Mouse (Mus musculus): ENCODE results near the gene Pacrg. TPM values are rescaled to one million over a fixed set of nuclear protein-coding genes. Genes with fewer than 3 reads are reported as not detected.

Gene Pacrg
- polyA plus RNA-seq, 2 experiments from 2014 or later, result not detected

DNA sequence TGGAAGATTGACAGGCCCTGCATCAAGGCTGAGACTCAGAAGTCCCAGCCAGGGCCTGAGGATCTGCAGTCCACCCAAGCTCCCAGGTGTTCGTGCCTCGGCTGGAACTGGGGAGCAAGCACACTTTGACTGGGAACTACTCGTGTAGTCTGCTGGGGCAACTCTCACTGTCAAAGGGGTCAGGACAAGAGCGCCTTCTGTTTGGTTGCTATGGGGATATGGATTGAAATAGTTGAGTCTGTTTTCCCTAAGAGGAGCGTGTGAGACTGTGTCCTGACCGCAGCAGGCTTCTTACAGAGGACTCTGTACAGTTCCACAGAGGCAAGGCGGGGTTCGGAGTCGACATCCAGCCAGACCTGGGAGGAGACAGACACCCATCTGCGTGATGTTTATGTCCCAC lies 440.4 kb downstream of the Pacrg start:
- ATAC-seq, result no peak

DNA sequence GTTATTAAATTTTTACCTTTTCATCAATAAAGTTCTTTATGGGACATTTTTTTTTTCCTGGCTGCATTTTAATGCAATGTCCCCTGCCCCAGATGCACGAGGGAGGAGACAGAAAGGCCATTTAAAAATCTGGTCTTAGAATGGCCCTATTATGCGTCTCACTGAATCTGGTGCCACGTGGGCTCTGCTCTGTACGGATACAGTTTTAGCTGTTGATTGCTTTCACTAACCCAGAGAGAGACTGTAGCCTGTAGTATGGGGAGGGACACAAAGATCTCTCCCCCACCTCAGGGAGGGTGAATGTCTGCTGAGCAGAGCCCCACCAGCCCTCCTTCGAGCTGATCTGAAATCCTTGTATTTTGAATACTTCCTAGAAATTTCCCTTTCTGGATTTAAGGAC lies 441.2 kb downstream of the Pacrg start:
- ATAC-seq, result no peak

DNA sequence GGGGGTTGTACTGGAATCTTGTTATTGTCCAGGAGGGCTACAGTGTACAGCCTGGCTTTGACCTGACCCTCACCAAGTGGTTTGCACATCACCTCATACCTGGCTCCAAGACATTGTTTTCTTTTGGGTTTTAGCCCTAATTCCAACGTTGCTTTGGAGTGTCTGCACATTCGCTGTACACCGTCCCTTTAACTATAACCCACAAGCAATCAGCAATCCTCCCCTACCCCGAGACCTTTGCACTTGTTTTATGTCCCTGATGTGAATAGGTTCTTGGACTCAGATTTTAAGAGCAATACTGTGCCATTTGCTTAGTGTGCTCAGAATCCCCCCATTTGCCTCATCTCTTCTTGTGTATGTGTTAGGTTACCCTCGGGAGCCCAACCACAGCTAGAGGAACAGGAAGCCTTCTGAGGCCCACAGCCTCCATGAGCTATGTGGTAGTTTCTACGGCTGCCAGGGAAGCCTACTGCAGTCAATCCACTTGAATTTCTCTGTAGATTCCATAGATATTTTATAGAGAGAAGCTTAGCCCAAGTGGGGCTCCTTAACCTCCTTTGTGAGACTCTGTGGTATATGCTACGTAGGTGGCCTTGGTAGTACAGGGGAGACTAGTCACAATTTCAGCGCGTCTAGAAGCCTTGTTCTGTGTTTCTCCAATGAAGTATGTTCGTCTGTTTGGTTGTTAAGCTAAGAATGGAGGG lies 442.0 kb downstream of the Pacrg start:
- ATAC-seq, result no peak

DNA sequence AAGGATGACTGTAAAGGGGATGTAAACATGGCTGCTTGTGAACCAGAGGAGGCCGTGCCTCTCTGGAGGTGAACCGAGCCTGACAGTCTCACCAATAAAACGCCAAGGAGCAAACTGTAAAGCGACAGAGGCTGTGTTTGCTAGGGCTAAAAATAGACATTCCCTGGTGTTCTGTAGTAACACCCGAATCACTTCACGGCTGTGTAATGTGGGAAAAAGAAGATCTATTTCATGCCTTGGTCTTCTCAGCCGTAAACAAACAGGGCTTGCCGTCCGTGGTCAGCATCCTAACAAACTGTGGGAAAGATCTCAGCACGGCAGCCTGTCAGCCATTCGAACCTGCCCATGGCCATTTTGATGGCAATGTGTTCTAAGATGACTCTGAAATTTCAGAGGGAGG lies 442.8 kb downstream of the Pacrg start:
- no peak for ATAC-seq

DNA sequence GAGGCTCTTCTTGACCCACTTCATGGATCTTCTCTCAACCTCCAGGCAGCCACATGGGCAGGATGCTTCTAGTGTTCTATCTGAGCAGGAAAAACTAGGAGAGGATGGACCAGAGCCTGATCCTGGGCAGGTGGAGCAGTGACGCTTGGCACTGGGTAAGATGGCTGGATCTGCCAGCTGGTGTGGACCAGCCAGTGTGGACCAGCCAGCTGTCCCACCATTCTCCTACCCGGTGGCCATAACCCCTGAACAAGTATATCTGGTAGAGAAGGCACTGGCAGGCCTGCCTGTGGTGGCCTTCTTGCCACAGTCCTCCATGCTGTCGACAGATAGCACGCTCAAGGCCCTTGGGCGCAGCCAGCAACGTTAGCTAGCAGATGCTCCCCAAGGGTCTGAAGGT lies 443.2 kb downstream of the Pacrg start:
- no peak for ATAC-seq

DNA sequence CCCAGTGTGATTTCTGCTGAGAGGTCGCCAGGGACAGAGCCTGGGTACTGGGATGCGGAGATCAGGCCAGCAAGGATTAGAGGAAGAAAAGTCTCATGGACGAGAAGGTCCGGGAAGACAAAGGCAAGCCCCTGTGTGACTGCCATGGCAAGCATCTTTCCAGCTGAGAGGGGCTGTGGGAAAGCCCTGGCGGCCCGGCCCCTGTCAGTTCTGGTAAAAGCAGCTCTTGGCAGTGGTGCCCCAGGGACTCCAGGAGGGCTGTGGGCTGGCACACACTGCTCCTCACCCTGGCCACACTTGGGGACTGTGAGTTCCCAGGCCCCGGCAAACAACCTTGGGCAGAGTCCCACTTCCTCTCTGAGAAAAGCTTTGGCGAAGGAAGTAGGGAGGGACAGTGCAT lies 445.3 kb downstream of the Pacrg start:
- no peak for ATAC-seq

DNA sequence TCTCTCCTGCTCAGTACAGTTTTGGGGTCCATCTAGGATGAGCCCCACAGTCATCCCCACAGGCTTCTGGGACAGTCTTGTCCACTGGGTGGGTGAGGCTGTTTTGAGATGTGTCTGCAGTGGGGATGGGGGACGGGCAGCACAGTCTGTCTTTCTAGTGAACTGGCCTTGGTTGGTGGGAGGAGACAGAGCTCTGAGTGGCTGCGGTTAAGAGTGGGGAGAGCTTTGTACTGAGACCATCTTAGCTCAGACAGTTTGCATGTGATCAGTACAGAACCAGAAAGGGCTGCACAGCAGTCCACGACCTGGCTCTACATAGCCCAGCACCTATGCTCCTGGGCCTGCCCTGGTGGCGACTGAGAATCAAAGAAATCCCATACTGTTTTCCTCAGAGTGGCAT lies 446.3 kb downstream of the Pacrg start:
- ATAC-seq, result no peak

DNA sequence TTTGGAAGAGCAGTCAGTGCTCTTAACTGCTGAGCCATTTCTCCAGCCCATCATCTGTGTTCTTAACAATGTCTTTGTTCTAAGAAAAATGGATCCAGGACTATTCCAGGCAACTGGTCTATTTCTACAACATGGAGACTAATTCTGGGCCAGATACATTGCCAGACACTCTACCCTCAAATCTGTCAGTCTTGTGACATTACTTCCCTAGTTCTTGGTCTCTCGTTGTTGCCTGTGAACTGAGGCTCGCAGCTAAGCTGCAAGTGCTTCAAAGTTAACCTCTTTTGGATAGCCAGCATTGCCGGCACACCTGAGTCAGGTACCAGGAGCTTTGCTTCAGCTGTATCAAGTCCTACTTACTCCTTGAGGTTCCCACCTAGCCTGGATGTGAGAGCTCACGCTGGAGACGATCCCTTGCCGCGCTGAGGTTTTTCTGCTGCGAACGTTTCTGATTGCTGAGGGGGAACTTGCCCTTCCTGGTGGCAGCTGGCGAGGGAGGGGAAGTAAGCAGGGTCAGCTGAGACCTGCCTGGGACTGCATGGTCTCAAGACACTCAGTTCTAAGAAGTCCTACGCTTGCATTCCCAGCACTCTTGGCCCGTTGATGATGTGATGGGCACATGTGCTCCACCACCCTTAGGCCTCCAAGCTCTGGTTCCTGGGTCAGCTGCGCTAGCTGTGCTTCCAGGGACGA lies 447.6 kb downstream of the Pacrg start:
- no peak for ATAC-seq

DNA sequence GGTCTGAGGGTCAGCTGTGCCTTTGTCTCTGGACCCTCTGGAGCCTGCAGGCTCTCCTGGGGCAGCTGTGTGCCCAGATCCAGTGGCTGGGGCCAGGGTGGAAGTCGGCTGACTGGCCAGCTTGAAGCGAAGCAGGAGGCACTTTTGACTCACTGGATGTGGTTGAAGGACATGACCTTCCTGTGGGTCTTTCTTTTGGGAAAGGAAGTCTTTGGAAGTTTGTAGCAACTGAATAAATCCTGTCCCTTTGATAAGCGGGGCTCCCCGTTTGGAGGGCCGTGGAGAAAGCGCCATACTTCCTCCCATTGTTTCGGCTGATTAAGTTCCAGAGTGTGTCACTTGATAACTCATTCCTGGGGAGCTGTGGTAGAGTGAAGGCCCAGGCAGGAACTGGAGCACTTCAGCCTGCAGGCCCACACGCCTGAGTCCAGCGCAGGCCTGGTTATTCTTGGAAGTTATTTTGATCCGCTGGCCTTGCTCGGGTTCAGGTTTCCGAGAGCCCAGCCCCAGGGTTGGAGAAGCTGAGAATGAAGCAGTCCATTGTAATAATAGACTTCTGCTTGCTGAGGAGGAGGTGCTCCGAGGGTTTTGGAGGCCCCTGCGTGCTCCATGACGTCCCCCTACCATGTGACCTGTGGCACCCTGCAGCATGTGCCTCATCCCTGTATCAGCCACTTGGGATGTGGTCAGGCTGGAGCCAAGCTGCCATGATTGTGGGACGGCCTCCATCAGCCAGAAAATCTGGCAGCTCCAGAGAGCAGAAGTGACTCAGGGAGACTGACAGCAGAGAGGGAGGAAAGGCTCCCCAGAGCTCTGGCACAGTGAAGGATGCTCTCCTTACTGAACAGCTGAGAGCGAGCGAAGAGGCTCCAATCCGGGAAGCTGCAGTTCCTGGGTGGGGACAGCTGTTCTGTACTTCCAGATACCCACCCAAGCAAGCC lies 449.6 kb downstream of the Pacrg start:
- no peak for ATAC-seq

DNA sequence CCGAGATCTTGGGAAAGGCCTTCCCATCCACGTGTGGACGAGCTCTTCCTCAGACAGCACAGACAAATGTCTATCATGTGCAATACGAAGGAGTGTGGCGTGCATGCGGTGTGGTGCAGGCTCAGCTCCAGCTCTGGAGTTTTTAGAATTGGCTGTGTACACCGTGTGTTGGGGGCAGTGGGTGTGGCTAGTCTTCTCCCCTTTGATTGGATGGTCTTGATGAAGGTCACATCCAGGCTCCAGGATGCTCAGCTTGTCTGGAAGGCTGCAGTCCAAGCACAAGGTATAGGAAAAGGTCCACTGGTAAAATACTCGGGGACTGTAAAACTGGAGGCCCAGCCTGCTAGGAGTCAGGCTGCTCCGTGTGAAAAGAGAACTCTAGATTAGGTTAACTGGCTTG lies 450.4 kb downstream of the Pacrg start:
- no peak for ATAC-seq

DNA sequence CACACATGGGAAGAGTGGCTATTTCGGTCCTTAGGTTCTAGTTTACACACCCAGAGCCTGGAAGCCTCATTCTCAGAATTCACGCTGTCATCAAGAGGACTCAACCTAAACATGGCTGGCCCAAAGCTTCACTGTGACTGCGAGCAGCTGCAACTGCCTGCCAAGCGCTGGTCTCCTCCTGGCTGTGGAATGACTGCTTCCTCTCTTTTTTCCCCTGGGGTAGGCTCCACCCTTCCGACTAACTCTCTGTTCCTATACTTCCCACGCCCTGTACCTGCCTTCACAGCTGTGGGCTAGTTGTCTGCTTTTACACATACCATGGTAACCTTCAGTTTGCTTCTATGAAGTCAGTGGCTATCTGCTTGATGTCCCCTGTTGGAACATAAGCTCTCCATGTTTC lies 453.6 kb downstream of the Pacrg start:
- no peak for ATAC-seq

DNA sequence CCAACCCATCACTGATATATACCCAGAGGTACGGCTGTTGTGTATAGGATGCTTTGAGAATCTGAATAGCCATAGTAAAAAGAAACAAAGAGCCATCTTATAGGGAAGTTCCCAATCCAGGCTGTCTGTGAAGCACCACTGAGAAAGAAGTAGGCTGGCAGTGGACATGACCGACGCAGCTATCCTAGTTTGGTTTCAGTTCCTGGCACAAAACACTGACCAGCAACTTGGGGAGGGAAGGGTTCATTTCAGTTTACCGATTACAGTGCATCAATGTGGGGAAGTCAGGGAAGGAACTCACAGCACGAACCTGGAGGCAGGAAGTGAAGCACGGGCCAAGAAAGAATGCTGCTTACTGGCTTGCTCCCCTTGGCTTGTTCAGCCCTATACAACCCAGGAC lies 456.7 kb downstream of the Pacrg start:
- ATAC-seq, result no peak

DNA sequence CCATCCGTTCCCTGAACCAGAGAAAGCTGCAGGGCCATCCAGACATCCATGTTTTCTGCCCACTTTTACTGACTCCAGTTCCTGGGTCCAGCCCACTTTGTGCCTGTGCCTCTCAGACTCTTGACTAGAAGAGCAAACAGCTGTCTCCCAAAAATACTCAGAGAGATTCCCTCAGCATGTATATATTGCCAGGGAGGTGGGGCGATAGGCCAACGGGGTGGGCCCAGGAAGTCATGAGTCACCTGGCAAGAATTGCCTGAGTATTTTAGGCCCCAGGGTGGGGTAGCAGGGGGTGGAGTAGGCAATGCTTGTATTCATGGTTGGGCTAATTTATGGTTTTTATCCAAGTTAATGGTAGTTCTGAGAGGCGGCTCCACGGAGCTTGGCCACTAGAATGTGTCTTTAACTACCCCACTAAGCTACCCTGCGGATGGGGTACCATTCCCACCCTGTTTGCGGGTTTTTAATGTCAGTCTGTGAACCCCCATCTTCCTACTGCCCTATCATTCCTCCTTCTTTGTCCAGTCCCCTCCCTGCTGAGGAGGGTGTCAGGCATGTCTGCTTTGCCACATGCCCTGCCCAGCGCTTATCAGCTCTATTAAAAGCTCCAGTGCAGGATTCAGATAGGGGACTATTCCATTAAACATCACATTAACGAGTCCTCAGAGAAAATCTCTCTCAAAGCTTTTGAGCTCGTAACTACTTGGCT lies 461.5 kb downstream of the Pacrg start:
- ATAC-seq, result no peak

DNA sequence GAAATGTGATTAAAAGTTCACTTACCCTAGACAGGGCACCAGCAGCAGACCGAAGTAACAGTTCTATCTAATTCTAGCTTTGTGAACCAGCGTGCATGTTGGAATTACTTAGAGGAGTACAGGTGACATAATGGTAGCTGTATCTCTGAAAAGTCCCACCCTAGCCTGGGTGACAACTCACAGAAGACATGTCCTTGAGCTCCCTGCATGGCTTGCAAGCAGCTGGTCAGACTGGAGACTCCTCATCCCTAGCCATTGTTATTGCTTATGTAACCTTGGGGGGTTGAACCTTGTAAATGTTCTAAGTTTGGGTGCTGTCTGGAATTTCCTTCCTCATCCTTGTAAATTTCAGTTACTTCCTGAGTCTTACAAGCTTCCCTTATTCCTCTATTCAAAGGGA lies 462.5 kb downstream of the Pacrg start:
- ATAC-seq, result no peak

DNA sequence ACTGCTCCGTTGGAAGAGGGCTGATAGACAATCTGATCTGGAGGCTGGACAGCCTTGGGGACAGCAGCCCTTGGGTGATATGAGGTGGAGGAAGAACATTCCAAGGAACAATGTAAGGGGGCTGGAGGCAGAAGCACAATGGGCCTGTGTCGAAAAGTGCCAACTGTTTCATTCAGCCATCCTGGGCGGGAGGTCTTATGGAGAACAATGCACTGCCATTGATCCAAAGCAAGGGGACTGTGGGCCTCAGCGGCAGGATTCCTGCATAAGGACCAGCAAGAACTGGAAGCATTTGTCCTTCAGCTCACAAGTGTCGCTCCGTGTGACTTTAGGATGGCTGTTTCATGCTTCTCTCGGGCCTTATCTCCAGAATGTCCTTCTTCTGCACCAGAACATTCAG lies 465.8 kb downstream of the Pacrg start:
- no peak for ATAC-seq

DNA sequence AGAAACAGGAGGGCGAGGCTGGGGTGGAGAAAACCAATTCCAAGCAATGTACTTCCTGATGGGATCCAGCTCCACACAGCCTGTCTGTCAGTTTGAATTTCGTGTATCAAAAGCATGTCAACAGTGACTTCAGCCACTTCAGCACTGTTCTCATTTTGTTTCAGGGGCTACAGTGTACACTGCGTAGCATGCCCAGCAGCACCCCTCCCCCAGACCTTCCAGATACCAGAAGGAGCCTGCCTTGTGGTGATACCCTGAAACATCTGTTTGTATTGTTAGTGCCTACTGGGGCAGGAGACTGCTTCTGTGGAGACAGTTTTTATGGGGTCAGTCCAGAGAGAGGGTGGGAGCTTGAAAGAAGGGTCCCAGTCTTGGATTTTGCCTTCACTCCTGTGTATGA lies 466.4 kb downstream of the Pacrg start:
- no peak for ATAC-seq

DNA sequence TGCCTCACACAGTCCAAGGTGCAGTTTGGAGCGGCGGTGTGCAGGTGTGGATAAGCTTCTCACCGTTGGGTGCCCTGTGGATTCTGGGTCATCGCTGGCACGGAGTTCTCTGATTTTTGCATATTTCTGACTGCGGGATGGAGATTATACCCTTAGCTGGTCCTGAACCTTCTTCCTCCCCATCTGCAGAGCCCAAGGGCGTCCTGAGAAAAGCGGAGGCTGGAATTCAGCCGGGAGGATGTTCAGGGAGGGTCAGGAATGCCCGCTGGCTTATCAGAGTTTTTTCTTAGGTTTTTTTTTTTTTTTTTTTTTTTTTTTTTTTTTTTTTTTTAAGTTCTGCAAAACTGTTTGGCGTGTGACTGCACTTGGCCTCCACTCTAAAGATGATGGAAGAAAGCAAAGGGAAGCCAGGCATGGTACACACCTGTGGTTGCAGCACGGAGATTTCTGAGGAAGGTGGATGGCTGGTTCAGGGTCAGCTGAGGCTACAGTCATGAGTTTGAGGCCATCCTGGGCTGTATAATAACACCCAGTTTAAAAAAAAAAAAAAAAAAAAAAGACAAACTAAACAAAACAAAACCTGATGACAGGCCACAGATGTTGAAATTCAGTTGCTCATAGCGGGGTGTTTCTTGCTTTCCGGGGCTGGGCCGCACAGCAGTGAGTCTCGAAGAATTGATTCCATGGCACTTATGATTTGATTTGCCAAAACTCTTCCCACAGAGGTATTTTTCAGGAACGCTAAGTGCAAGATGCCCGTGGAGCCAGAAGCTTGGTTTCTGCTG lies 467.9 kb downstream of the Pacrg start:
- ATAC-seq, result no peak

DNA sequence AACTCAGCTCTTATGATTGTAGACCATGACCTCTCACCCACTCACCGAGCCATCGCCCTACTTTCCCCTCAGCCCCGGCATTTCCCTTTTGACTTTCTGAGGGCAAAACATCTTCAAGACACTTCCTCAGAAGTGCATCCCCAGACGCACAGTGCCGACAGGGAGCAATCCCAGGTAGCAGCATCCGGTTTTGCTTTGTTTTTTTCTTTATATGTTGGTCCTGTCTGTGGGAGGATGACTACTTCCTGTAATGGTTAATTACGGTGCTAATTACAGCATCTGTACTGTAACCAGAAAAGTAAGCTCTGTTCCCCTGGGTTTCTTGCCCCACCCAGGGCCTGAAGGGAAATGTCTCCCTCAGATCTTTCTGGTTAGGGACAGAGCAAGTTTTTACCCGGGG lies 468.6 kb downstream of the Pacrg start:
- no peak for ATAC-seq

DNA sequence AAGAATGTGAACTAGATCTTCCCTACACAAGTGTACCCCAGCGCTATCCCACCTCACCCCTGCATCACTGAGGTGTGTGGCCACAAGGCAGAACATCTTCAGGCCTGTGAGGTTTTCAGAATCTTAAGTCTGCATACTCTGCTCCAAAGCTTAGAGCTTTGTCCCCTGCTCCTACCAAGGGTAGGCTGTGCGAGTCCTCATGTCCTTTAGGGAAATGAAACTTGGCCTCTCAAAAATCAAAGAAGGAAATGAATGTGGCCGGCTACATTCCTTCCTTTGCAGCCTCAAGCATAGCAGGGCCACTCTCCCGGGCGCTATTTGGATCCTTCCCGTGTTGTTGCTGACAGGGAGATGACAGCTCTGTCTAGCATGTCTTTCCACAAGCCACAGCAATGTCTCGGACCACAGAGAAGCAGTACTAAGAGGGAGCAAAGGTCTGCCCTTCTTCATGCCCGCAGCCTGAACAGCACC lies 469.4 kb downstream of the Pacrg start:
- no peak for ATAC-seq

DNA sequence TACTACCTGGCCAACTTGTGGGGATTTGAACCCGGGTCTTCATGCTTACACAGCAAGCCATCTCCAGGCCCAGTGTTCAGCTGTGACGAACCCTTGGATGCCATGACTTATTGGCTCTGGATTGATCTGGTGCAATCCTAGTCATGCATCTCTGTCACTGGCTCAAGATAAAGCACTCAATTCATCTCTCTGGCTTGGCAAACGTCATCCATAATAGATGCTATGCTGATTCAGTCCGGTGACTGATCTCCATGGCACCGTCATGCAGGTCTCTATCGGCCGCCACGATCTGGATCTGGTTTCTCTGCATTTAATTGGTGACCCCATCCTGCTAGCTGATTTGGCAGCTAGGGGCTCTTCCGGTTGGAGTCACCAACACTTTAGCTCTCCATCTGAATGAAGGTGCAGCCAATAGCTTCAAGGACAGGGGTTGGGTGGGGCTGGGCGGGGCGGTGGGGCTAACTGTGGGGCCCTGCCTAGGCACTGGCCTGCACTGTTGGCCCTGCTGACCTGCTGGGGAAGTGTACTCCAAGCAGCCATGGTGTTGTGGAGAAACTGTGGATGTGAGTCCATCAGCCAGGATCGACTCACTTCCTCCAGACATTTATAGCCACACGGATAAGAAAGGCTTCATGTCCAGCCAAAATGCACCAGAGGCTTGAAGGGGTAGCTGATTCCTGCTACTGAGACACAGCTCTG lies 470.0 kb downstream of the Pacrg start:
- ATAC-seq, result no peak

DNA sequence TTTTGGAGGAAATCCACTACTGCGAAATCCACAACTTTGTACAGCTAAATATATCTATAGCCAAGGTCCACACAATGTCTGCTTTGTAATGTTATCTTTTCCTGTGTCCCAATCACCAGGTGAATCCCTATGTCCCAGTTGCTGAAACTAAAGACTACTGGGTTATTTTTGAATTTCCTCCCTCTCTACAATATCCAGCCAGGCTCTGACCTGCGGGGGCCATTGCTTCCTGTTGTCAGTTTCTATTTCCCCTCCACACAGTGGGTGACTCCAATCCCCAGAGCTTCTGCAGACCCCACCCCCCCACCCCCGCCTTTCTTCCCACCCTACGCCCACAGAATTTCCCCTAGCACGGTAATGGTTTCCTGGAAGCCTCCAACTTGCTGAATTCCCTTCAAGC lies 473.1 kb downstream of the Pacrg start:
- no peak for ATAC-seq
